Mouse (Mus musculus) heart, postnatal 0 days (tissue): Measurements from ENCODE around the gene H2afv.

ENCODE experiments used
- CTCF ChIP-seq: IDR thresholded peaks from 2 replicates; pipeline ENCODE4 v1.5.1; 2016; ENCODE audit warnings: antibody characterized with exemption, control low read depth, low read depth
- EP300 ChIP-seq: IDR thresholded peaks from 2 replicates; pipeline ENCODE4 v1.6.1; 2016; ENCODE audit warnings: antibody characterized with exemption, low read depth

GRCm38 (mm10) chr11:6476876-6477275, 32.6 kb upstream of the H2afv start:
- no peak for TF ChIP-seq CTCF
- TF ChIP-seq EP300: no peak
